Mouse (Mus musculus): Measurements from ENCODE around the gene Opa3.

The Opa3 gene

DNA sequence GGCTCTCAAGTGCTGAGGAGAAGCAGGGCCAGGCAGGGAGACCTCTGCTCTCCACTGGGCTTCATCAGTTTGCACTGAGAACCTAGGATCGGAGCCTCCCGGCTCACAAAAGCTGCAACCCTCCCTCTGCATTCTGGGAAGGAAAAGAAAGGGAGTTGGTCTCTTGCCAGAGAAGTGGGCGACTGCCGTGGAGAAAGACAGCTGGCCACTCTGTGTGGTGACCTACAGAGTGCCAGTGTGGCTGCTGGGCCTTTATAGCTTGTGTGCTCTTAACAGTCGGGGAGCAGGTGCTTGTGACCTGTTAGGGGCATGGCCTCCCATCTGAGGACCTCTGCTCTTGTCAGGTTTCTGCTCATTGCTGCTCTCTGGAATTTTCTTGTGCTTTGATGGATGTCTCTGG, 15.7 kb downstream of the Opa3 start:
- in situ Hi-C loops (cut with MseI, MboI): loop anchor here in 1 of 2 experiments (5.0 kb wide), 1 partner anchor 38 kb away; the partner anchor contains the start of genes Ppm1n and Rtn2

DNA sequence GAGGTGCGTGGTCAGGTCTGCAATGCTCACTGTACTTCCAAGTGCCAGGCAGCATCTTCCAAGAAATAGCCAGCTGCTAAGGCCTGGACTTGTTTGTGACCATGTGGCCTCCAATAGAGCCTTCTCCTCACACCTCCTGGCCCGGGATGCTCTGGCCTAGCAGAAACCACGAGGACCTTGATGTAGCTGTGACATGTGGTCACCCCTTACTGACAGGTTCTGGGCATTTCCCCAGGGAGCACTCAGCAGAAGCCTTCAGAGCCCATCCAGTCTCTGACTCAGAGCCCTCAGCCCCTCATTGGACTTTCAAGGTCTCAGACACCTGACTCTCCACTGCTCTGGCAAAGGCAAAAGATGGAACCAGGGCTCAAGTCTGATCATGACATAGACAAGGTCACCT, 16.9 kb downstream of the Opa3 start:
- in situ Hi-C loops (cut with MseI, MboI): no loop called here

DNA sequence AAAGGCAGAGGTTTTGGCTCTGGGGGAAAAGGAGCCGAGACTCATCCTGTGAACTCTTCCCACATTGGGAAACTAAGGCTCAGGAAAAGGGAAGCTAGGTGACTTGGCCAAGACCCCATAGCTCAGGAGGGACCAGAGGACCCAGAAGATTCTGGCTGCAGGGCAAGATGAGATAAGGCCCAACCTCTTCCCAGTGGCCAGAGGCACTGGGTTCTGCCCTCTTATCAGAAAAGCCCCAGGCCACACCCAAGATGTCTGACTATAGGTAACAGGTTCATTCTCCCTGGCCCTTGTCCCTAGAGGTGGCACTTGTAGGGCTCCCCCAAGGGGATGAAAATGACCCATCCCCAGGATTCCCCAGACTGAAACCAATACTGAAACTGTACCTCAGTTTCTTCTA, 18.7 kb downstream of the Opa3 start:
- in situ Hi-C loops (cut with MseI, MboI): no loop called here

DNA sequence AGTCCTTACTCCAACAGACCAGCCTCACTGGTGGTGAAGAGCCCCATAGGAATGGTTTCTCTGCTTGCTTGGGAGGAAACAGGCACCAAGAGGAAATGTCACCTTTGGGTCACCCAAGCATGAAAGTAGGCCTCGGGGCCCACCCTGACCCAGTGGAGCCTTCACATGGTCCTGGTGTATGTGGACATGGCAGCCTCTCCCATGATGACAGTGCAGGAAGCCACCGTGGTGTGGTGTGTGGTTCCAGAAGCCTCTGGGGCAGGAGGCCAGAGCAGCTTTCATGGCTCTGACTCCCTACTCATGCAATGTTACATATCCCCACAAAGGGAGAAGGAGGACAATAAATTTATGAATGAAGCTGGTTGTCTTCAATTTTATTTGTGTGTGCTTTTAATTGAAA, 19.4 kb downstream of the Opa3 start:
- in situ Hi-C loops (cut with MseI, MboI): no loop called here

DNA sequence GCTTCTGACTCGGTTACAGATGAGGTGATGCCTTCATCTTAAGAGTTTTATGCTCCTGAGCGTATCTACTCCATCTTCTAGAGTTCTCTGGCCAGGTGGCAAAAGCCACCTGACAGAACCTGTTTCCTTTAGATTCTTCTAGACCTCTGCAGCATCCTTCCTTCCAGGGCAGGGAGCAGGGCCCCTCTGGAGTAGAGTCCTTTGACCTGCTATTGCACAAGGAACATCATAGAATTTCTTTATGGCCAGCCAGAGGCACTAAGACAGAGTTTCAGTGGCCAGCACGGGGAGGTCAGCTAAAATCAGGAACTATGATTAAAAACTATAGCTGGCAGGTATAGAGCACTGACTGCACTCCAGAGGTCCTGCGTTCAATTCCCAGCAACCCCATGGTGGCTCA, 23.9 kb downstream of the Opa3 start:
- in situ Hi-C loops (cut with MseI, MboI): no loop called here

DNA sequence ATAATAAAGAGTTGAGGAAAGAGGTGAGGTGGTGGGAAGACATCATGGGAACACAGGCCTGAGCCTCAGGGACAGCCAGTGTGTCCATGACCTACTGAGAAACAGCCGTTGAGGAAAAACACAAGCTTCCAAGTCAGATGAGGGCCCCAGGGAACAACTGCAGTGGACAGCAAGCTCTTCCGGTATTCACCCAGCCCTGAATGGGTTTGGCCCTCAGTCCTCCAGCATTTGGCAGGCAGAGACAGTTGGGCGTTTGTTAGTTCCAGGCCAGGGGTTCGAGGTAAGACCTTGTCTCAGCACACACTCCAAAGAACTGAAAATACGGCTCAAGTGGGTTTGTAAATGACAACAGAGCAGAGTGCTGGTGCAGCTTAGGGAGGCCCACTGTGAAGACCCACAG, 25.3 kb downstream of the Opa3 start:
- in situ Hi-C loops (cut with MseI, MboI): no loop called here

DNA sequence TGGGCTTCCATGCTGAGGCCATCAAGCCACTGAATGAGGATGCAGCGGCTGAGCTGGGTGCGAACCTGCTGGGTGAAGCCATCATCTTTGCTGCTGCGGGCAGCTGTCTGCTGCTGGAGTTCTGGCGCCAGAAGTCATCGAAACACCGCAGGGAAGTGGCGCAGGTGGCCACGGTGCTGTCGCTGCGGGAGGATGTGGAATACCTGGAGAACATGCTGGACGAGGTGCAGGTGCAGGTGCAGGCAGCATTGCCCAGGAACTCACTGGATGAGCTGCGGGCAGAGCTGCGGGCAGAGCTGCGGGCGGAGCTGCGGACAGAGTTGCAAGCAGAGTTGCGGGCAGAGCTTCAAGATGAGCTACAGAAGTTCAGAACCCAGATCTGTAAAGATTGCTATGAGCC, 27.3 kb downstream of the Opa3 start:
- in situ Hi-C loops (cut with MseI, MboI): no loop called here

DNA sequence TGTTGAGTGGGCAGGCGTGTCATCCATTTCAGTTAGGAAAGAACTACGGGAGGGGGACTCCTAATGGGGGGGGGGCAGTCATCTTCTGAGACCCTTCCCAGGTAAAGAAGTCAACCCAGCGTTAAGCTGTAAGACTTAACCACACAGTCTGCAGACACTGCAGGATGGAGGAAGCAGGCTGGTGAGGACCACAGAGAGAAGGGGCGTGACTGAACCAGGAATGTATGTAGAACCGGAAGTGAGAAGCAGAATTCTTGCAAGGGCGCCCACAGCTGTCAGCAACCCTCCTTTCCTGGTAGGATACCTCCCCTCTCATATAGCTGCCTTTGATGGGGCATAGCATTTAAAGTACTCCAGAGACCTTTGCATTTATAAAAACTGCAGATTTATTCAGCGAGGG, 28.4 kb downstream of the Opa3 start:
- in situ Hi-C loops (cut with MseI, MboI): no loop called here

DNA sequence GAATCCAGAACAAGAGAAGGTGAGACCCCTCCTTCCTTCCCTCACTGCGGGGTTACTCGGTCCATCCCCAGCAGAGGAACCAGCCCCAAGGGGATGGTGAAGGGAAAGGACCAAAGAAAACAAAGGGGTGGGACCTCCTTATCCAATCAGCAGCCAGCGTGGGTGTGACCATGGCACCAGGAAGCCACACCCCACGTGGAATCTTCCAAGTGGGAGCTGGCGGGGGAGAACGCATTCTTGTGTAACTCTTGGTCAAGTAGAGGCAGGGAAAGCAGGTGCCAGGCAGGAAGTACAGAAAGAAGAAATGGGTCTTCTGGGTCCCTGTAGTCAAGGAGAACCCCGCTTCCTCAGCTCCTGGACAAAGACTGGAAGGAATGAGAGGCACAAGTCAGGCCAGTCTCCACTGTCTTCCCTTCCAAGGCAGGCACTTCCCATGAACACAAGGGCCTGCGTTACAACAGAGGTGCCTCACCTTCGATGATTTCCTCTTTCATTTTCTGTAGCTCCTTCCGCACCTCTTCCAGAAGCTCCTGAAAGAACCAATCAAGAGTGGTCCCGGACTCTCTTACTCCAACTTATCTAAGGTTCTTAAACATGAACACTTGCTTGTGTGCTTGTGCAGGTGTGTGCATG, 29.4 kb downstream of the Opa3 start:
- in situ Hi-C loops (cut with MseI, MboI): no loop called here

DNA sequence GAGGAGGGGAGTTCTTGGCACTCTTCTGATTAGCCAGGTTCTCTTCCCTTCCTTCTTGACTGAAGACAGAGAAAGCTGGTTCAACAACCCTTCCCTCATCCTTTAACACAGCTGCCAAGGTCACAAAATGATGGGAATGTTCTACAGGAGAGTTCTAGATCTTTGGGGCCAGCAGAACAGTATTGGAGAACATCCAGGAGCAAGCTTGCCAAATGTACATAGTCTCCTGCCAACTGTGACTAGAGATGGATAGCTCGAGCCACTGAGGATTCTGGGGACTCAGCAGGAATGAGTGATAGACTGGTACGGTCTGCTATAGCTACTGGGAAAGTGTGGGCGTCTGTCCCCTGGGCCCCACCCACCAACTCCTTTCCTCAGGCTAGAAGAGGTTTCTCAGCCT, 30.2 kb downstream of the Opa3 start:
- in situ Hi-C loops (cut with MseI, MboI): no loop called here

DNA sequence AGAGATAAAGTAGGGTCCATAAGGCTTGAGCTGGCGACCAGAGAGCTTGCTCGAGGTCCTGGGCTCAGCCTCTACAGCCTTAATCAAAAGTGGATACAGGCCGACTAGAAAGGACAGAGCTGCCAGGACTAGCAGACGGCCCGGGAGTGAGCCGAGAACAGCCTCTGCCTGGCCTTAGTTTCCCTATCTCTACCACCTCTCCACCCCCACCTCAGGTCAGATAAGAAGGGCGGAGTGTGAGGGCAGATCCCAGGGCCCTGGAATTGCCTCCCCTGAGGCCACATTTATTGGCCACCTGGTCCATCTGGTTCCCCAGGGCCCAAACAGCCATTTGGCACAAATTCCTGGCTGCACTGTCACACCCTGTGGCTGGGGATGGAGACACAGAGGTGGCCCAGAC, 37.0 kb downstream of the Opa3 start:
- in situ Hi-C loops (cut with MseI, MboI): no loop called here

DNA sequence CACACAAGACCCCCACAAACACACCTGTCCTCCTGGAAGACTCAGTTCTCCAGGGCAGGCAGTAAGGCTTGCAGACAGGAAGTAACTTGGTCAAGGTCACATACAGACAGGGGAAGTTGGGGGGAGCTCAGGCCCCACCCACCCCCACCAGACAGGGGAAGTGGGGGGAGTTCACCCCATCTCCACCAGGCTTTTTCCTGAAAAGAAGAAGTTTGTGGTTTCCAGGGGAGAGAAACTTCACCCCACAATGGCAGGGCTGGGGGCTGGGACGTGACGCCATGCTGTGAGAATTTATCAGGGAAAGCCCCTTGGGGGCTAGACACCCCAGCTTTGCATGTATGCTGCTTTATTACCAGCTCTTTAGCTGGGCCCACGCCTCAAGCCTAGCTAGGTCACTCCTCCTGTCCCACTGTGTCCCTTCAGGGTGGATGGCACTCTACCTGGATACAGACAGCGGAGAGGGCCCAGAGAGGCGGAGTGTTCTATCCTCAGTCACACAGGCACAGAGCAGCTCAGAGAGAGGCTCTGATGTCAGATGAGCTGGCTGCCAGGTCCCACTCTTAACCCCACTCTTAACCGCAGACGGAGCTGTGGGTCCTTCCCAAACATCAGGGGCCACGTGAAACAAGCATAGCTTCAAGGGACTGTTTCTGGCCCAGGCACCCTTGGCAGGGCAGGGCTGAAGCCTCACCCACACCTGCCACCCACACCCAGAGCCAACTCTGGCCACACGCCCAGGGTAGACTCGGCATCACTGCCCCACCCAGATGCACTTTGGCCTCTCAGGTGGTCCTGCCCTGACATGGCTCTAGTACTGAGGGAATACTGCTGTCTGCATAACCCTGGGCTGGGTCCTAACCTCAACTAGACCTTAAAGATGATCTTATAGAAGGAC, 38.0 kb downstream of the Opa3 start:
- in situ Hi-C loops (cut with MseI, MboI): no loop called here

DNA sequence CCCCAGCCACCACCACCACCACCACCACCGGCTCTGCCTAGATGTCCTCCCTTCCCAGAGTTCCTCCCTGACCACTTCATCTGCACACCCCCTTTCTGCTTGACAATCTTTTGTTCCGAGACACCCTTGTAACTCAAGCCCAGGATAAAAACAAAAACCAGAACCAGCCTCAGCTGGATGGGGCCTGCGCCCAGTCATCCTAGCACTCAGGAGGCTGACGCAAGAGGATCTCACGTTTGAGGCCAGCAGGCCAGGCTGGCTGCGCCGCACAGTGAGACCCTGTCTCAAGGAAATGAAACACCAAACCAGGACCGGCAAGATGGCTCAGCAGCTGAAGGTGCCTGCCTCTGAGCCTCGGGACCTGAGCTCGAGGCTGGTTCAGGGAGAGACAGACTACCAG, 38.9 kb downstream of the Opa3 start:
- in situ Hi-C loops (cut with MseI, MboI): no loop called here

DNA sequence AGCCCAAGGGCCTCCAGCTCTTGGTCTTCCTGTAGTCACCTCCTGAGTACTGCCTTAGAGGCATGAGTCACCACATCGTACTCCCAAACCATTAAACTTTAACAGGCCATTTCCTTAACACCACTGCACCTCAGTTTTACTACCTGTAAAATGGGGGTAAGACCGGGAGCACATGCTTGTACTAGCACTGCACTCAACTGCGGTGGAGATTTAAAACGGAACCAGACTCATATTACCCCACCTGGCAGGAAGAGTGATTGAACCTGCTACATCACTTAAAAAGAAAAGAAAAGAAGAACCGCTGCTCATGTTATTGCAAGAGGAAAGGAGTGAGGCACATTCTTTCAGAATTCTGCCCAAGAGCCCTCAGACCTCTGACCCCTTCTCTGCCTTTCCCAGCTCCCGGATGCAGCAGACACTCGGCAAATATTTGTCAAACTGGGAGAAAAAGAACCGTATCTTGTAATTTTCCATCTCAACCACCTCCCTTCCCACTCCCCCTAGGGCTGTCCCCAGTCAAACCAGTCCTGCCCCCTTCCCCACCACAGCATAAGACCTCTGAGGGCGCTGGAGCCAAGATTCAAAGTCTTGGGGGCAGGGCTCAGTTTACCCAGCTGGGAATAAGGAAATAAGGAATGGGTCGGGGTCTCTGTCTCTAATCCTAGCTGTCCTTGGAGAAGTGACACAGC, 41.0 kb downstream of the Opa3 start:
- in situ Hi-C loops (cut with MseI, MboI): no loop called here

DNA sequence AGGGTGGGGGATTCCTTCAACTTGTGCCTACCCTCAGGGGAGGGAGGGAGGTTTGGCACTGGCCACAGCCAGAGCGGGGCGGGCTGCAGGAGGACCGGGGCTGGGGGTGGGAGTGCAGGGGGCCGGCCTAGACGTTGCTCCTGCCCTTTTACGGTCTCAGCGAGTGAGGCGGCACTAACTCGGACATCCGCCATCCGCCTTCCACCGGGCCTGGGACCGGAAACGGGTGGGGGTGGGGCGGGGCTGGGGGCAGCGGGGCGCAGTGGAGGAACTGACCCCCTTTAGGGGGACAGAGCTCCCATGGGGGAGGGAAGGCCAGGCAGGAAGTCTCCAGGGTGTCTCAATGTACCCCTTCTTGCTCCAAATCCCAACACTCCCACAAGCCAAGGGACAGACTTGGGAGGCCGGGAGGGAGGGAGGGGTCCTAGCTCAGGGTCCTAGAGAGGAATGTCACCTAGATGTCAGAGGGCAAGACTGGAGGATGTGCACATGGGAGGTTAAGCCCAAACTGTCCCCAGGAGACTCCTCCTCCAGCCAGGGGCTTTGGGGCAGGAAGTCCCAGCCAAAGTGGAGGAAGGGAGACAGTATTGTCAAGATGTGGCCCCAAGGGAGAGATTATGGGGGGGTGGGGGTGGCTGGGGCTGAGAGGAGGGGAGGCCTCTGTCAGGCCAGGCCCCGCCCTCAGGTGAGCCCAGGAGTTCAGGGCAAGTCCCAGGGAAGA, 41.7 kb downstream of the Opa3 start:
- in situ Hi-C loops (cut with MseI, MboI): no loop called here

DNA sequence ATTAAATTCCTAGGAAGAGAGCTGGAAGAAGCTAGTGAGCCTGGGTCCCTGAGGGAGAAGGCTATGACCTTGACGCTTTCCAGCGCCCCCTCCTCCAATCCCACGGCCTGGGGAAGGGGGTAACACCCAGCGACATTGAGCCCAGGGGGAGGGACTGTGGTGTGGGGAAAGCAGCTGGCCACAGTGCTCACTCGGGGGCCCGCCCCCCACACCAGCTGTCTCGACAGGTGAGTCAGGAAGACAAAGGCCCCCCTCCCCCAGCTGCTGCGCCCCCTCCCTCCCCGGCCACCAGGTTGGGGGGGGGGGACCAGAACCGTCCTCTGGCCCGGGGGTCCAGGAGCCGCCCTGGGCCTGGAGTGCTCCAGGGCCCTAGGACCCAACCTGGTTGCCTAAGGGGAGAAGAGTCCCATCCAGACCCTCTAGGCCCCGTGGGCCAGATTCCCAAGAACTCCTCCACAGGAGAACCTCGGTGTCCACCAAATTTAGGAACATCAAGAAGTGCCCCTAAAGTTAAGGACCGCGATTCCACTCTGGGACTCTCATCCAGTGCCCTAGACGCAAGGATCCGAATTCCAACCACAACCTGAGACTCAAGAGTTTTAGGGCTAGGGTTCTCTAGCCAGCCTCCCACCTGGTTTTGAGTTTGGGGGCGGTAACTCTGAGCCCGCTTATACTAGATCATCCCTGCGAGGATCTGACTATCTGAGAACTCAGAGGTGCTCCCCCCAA, 42.5 kb downstream of the Opa3 start:
- in situ Hi-C loops (cut with MseI, MboI): no loop called here

DNA sequence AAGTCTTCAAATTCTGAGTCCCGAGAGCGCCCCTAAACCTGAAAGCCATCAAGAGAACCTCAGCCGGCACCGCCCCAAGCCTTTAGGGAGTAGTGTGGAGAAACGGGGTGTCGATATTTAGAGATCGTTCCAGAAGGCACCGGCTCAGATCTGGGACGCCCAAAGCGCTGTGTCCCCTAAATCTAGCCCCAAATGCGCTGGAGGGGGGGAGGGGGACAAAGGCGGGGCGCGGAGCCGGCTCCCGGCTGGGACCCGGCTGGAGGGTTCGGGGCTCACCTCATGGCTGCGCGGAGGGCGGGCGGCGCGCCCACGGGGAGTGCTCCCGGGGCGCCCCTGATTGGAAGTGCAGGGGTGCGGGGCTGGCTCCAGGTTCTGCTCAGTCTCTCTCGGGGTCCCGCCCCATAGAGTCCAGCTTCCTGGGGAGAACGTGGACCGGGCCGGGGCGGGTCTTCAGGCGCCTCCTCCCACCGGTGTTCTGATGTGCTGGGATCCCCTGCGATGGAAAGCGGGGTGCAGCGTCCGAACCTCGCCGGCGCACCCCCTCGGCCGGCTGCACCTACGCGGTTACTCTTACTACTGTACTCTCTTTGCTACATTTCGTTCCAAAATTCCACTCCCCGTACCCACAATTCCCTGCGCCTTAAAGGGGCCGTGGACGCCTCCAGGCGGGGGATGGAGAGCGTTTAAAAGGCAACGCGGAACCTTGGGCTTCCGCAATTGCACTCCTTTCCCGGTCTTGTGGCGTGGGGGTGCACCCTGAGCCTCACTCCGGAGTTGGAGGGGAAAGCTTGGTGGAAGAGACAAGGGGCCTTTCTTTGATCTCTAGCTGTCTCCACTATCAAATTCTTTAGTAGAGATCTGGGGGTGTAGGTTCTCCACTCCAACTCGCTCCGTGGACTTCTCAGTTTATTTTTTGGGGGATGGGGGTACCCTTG, 43.4 kb downstream of the Opa3 start, which contains the start of gene Vasp:
TSS of gene Vasp (minus strand) at position 580 of the 935 bp plus-strand sequence.
- in situ Hi-C loops (cut with MseI, MboI): no loop called here

DNA sequence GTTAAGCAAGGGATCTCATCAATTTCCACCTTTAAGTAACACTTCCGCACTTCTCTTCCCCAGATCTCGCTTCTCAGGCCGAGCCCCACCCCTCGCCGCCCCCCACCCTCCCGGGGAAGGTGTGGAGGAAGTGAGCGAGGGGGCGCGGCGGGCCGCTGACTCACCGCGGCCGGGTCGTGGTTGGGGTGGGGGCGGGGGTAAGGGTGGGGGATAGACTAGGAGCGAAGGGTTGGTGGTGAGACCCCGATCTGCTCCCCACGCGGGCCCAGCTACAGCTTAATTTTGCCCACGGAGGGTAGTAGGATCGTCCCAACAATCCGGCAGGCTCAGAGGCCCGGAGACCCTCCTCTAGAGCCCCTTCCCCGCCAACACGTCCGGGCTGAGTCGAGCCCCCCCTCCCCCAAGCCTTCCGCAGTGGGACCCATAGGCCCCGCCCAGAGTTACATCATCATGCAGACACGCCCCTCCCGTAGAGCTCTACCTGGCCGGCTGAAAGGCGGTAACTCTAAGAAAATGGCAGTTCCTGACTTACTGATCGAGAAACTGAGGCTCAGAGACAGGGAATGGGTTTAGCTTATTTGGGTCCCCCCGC, 44.1 kb downstream of the Opa3 start:
- in situ Hi-C loops (cut with MseI, MboI): no loop called here

DNA sequence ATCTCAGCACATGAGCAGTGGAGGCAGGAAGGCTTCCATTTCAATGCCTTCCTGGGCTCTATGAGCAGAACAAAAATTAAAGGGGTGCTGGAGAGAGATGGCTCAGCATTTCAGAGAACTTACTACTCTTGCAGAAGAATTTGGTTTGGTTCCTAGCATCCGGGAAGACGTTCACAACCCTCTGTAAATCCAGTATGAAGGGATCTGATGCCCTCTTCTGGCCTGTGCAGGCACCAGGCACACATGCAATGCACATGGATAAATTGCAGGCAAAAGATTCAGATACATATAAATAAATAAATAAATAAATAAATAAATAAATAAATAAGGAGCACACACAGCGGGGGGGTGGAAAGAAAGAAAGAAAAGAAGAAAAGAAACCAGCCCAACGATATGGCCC, 48.1 kb downstream of the Opa3 start:
- in situ Hi-C loops (cut with MseI, MboI): loop anchor here in 1 of 2 experiments (5.0 kb wide), 1 partner anchor 39 kb away; no protein-coding TSS in a partner anchor

DNA sequence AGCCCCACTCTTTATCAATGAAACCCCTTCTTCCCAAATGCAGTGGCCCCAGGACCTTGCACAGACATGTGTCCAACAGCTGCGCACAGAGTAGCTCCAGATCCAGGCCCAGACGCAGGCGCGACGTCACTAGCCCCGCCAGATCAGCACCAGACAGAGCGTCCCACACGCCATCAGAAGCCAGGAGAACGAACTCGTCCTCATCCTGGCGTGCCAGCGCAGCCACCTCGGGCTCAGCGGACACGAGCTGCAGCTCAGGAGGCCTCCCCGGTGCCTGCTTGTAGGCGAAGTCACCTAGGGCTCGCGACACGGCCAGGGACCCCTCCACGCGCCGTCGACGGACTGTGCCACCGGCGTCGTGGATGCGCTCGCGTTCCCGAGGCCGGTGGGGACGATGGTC, 50.9 kb downstream of the Opa3 start:
- in situ Hi-C loops (cut with MseI, MboI): loop anchor here in 1 of 2 experiments (5.0 kb wide), 1 partner anchor 42 kb away; no protein-coding TSS in a partner anchor

Measured in mouse trophoblast stem cell (cell line).